Mouse (Mus musculus) cerebral cortex, adult 2 months (tissue): ENCODE results near the gene Hspg2.

ENCODE experiments used
- WGBS: fragments of 180-500 bp; shearing (Covaris S2); methylation state at CpG from one replicate; pipeline ENCODE4 v1.1.7; 2018; 5-methylcytosine and 5-hydroxymethylcytosine counted together

Hspg2 gene

DNA sequence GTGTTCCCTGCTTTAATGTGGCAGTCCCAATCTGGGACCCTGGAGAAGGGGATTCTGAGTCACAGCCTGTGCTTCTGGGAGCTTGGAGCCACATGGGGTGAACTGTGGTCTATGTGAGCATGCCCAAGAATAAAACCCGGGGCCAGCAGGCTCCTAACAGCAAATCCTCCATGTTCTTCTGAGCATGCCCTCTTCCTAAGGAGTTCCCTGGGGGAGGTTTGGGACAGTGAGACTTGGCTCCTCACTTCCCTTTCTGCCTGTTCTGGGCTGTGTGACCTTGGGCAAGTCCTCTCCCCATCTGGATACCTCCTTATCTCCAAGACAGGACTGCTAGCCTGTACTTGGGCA lies 12.4 kb downstream of the Hspg2 start:
- WGBS = 36% methylated on average over 1 of the region's 1 CpGs

DNA sequence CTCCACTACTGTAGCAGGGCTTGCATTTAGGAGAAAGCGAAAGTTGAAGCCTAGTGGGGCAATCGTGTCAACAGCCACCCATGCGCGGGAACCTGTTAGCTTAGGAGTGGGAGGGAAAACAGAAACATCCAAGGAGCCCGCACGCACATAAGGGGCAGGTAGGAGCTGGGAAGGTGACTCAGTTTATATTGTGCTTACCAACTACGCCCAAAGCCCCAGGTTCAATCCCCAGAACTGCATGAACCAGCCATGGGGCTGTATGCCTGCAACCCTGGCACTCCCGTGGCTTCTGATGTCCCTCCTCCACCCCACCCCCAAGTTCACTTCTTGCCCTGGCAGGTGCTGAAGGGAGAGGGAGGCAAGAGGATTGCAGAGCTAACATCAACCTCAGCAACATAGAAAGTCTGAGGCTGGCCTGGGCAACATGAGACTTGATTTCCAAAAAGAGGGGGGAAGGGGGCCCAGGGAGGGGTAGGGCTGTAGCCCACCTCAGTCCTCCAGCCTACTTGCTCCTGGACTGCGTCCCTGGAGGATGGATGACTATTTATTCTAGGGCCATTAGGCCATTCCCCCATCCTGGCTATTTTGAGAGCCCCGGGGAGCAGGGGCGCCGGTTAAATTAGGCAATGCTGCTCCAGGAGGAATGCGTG lies 12.9 kb downstream of the Hspg2 start:
- 85% methylated on average over 13 of the region's 13 CpGs for WGBS

DNA sequence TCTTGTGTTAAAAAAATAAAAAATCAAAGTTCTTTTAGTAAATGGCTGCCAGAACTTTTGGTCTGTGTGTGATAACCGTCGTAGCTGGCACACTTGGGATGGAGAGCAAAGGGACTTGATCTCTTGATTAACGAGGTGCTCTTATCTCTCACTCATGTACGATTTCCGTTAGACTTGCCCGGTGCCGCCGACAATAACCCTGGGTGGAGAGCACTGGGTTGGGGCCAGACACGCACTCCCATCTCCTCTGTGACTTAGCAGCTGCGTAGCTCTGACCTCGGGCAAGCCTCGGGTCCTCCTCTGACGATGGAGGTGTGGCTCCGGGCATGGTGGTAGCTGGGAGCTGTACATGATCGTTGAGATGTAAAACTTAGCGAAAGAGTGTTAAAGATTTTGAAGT lies 15.3 kb downstream of the Hspg2 start:
- WGBS = 73% methylated on average over 16 of the region's 16 CpGs

DNA sequence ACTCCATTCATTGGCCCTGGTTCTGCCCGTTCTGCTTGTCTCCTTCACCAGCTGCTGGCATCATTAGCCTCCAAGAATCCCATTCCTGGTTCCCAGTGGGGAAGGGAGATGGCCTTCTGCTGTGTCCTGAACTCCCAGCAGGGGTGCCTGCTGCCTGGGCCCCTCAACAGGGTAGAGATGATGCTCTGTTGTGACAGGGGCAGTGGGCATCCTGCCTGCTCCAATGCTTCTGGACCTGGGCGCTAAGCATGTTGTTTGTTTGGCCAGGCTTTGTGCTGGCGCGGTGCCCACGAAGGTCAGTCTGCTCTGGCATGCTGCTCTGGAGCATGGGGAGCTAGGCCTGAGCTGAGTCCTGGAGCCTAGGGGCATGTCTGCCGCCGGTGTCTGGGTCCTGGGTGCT lies 16.0 kb downstream of the Hspg2 start:
- 59% methylated on average over 7 of the region's 7 CpGs for WGBS

DNA sequence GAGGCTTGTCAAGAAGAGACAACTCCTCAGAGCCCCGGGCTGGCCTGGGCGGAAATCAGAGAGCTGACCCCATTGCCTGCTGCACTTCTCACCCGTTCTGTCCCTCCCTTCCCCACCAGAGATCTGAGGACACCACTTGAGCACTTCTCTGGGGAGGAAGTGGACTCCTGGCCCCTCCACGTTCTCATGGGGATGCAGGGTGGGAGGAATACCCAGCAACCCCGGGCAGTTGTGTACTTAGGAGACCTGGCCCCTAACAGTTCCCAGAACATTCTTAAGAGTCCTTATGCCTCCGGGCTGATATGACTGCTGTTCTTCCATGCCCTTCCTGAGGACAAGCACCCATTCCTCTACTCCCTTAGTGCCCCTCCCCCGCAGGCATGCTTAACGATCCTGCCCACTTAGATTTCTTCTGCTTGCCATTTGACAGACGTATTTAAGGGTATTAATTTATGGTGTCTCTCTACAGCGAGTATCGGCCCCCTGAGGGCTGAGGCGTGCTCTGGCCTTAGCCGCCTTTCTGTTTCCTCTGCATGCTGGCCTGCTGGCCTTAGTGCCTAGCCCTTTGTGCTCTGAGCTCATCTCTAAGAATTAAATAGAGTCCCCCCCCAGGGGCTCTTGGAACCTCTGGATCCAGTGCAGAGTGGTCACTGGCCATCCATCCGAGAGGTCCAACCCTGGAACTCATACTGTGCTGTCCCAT lies 16.8 kb downstream of the Hspg2 start:
- WGBS = 76% methylated on average over 14 of the region's 14 CpGs

DNA sequence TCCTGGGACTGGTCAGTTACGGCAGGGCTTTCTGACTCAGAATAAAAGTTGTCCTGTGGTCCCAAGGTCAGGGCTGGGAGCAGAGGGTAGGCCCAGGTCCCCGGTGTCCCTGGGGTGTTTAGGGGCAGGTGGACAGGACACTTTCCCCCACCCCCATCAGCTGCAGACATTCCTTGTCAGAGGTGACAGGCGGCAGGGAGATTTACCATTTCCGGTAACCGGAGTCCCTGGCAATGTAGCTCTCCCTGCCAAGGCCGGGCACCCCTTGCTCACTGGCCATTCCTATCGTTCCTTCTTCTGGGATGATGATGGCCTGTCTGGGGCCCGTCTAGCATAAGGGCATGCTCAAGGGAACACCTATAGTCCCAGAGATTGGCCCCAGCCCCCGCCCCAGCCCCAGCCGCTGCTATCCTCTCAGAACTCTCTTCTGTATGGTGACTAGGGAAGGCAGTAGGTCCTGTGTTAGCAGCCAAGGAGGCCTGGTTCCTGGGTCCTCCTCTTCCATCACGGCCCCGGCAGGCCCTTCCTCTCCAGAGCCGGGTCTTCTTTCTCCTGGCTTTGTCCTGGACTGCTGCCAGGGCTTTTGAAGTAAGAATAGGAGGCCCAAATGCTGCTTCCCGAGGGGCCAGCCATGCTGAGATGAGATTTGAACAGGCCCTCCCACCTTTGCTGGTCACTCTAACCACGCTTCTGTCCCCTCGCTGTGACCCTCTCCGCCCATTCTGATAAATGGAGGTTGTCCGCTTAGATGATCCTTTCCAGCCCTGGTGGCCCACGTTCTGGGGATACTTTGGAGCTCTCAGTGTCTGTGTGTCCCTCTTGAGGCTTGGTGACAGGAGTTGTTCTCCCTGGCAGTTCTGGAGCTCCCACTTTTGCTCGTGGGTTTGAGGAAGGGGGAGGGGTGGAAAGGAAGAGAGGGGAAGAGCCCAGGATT lies 17.8 kb downstream of the Hspg2 start:
- WGBS = 68% methylated on average over 20 of the region's 20 CpGs

DNA sequence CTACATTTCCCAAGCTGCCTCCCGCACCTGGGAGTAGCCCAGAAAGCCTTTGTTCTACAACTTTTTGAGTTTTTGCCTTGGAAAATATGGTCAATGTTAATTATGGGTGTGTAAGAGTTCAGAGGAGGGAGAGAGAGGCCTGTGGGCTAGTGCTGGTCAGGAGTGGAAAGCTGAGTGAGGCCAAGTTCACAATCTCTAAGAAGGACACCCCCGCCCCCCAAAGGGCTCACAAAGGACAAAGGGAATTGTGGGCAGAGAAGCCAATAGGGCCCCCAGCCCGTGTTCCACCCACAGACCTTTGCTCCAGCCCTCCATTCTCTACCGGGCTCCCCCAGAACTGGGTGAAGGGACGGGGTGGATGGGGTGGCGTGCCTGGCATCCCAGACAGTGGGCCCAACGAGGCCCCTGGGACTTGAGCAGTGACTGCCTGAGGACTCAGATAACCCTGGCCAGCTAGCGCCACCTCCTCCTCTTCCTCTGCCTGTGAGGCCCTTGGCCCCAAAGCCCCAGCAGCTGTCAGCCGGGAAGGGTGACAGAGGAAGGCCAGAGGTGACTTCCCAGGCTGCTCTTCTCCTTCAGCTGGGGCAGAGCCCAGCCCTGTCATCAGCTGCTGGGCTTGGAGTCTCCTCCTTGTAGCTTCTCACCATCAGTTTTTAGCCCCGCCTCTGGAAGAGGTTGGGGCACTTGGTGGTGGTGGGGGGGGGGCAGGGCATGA lies 18.9 kb downstream of the Hspg2 start:
- WGBS = 64% methylated on average over 10 of the region's 10 CpGs

DNA sequence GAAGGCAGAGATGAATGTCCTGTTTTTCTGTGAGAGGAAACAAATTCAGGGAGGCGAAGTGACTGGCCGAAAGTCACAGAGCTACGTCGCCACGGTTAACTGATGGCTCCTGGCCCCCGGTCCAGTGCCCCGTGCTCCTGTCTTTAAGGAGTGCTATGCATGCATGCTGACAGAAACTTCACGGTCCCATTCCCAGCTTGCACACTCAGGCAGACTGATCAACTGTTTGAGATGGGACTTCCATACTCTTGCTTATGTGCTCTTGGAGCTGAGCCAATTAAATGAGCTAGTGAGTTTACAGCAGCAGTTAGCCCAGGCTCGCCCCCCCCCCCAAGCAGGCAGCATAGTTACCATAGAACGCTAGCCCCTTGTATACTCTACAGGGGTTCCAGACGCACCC lies 19.5 kb downstream of the Hspg2 start:
- WGBS = 66% methylated on average over 11 of the region's 11 CpGs

DNA sequence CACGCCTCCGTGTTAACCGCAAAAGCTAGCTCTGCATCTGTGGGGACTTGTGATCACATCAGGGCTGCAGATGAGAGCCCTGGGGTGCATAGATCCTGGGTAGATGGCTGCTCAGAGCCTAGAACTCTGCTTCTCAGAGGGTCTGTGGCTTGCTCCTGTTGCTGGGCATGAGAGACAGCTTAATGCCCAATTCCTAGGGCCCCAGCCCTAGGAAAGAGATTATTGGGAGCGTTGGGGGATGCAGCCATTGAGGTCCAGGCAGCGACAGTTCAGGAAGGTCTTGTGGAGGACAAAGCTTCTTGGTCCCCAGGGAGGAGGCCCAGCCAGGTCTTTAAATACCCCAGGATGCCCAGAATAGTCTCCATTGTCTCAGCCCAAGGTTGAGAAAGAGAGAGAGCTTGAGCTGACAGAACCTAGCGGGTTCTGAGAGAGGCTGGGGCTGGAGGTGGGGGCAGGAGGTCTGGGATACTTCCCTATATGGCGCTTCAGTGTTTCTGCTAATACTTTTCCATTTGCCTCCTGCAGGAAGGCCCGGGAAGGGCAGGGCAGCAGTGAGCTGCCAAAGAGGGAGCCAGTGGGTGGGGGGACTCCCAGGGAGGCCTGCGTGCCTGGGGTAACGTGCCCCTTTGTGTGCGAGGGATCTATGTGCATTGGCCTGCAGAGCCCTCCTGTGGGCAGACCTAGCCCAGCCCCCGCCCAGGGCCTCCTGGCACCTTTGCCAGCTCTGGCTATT lies 20.2 kb downstream of the Hspg2 start:
- WGBS = 50% methylated on average over 12 of the region's 12 CpGs

DNA sequence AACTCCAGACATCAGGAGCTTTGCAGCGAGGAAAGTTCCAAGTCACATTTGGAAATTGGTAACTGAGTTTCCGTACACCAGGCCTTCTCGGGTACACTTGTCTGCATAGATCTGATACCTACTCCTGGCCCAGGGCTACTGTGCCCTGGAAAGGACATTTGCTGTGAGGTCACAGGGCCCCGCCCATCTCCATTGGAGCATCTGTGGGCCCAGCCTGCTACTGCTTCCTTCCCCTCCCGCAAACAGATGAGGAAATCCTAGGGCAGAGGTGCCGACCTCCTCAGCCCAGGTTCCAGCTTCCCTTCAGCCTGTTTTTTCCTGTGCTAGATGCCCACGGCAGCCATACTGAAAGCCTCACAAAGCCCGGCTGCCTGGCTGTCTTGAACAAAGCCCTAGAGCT lies 21.4 kb downstream of the Hspg2 start:
- WGBS = 73% methylated on average over 8 of the region's 8 CpGs

DNA sequence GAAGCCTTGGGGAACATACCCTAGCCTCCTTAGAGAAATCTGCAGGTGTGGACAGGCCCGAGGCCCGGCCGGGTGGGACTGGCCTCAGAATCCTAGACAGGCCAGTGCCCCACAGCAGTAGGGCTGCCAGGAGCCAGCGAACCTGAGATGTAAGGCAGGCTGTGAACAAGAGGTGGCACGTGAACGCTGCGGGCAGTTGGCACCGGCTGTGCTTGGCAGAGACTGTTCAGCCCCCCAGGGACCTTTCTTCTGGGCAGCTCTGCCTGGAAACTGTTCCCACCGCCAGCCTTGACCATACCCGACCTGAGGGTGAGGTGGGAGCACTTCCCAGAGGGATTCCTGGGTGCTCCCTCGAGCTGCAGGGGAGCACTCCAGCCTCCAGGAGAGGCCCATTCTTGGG lies 24.0 kb downstream of the Hspg2 start:
- WGBS = 71% methylated on average over 11 of the region's 11 CpGs

DNA sequence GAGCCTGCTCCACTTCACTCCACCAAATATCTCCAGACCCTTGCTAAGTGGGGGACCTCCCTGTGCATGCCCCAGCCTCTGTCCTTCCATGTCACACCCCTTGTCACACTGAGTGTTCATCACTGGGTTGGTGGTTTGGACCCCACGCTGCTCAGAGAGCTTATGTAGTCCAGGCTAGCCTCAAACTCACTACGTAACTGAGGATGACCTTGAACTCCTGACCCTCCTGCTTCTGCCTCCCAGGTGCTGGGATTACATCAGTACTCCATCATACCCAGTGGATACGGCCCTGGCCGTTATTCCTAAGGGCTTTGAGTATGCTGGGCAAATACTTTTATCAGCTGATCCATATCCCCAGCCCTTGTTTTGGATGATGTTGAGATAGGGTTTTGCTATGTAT lies 24.6 kb downstream of the Hspg2 start:
- 93% methylated on average over 4 of the region's 4 CpGs for WGBS

DNA sequence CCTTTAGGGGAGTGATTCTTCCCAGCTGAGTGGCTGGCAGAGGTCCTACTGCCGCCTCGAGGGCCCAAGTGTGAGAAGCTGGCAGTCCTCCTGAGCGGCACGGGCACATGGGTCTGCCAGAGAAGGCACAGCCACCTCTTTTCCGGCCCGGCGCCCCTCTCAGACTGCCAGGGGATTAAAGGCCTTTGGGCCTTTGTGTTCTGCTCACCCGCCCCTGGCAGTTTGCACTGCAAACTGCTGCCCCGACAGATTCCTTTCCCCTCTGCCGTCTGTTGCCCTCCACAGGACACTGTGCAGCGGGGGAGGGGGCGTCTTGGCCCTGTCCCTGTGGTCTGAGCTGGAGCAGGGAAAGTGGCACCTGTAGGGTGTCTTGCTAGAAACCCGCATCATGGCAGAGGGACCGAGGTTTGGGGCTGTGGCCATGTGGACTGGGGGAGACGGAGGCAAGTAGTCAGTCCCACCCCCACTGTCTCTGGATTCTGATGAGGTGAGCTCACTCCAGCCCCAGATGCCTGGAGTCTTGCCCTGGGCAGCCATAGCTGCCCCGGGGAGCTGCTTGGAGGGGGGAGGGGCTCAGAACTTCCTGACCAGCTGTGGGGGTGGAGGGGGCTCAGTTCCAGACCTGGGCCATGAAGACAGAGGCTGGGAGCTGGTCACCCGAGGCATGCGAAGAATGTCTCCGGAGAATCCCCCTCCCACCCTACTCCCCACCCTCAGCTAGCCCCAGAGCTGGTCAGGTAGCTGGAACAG lies 26.4 kb downstream of the Hspg2 start:
- WGBS = 47% methylated on average over 19 of the region's 19 CpGs

DNA sequence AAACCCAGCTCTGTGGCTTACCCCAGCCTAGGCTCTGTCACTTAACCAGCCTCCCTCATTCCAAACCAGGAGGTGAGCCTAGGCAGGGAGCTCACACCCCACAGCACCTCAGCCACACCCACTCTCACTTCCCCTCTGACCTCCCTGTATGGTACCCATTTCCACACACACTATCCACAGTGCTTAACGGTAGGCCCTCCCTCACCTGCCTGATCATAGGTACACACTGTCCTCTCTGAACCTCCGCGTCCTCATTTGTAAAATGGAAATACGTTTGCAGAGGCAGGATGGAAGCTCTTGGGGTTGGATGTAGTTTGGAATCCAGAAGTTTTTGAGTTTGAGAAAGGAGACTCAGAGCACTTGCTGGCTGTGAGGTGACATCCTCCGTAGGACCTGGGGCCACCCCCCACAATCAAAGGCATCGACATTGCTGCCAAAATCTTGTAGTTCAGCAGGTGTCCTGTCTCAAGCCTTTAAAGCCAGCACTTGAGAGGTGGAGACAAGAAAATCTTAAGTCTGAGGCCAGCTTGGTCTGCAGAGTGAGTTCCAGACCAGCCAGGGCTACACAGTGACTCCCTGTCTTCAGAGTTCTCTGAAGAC lies 27.0 kb downstream of the Hspg2 start:
- WGBS = 77% methylated on average over 6 of the region's 6 CpGs

DNA sequence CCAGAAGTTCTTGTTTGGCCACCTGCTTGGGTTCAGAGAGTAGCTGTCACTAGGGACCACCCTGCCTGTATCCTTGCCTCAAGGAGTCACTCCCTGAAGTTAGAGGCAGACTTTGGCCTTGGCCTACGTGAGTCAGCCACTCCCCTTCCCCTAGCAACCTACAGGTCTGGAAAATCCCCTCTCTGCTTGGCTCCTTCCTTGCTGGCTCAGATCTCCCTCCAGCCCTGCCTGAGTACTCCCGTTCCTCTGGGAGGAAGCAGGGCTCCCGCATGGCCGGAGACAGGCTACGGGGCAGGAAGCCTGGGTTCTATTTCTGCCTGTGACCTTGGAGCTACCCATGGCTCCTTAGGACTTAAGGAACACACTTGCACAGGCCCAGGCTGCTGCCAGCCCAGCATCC lies 28.8 kb downstream of the Hspg2 start:
- 76% methylated on average over 5 of the region's 5 CpGs for WGBS

DNA sequence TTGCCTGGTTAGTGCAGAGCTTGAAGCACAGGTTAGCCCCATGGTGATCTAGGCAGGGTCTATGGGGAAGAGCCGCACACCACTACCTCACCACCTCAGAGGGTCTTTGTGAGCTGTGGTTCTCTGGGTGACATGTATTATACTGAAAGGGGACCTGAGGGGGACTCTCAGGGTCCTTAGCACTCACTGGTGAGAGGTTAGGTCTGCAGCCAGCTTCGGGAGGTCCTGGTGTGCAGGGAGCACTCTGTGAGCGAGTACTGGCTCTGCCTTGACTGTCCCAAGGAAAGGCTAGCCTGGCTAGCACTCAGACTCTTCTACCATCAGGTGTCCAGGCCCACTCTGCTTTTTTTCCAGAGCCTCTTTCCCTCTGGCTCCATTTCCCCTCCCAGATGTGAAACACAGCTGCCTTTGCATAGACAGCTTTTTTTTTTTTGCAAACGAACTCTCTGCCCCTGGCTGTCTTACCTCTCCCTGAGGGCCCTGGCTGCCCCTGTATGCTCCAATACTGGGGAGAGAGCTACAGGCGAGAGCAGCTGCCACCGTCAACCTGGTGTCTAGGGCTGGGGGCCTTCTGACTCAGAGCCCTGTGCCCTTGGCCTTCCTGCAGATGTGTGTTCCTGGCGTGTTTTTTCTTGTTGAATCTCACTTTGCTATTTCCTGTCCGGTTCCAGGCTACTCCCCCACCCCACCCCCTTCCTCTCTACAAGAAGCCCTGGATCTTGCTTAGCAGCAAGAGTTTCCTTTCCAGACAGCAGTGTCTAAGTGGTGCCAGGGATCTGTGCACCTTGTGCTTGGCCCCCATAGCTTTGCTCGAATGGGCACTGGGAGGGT lies 29.5 kb downstream of the Hspg2 start:
- WGBS = 77% methylated on average over 9 of the region's 9 CpGs

DNA sequence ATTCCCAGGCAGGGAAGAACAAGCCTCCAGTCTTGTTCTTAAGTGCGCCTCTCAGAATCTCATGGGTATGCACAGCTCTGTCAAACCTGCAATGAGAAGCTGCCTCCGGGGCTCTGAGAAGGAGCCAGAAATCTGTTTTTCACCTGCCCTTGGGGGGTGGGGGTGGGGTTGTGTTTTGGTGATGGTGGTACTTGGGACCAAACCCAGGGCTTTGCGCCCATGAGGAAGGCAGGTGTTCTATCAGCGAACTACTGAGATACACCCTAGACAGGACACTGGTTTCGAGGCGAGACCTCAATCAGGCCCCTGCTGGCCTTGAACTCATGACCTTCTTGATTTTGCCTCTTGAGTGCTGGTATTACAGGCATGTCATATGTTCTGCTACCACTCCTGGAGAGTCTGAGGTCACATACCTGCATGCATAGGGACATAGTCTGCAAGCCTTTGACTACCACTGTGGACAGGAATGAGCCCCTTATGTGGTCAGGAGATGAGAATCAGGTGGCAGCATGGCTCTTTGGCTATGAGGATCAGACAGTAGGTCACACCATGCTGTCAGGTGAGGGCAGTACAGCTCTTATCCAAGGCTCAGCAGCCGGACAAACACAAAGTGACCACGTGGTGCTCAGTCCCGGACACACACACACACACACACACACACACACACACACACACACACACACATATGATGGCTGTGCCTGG lies 30.5 kb downstream of the Hspg2 start:
- WGBS = 89% methylated on average over 9 of the region's 9 CpGs

DNA sequence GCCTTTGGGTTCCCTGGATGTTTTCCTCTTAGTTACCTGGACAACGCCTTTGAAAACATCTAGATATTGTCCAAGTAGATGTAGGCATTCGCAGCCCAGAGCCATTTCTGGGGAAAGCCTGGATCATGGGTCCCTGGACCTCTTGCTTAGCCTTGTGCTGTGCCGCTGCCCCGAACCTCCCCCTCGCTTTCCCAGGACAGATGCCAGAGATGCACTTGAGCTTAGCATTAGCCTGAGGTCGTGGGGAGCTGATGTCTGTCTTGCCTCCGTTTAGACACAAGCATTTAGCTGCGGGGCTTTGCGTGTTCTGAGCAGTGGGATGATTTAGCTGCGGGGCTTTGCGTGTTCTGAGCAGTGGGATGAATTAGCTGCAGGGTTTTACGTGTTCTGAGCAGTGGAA lies 31.6 kb downstream of the Hspg2 start:
- 88% methylated on average over 12 of the region's 12 CpGs for WGBS

DNA sequence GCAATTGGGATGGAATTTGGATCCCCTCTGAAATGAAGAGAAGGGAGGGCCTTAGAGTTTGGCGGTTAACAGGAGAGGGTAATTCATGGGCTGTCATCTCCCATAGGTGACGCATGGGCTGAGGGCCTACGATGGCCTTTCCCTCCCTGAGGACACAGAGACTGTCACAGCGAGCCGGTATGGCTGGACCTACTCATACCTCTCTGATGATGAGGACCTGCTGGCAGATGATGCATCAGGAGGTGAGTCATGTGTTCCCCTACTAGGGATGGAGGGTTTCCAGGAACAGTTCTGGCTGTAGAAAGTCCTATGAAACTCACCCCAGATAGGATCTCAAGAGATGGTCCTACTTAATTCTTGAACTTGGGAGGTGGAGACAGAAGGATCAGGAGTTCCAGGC lies 32.4 kb downstream of the Hspg2 start:
- 86% methylated on average over 5 of the region's 5 CpGs for WGBS
